Mouse (Mus musculus): ENCODE measurements around the gene Nemf. TPM values are rescaled to one million over a fixed set of nuclear protein-coding genes. Genes with fewer than 3 reads are reported as not detected.

Nemf gene
- total RNA-seq, 2 experiments from 2014 or later = 41.5 to 43.0 TPM

DNA sequence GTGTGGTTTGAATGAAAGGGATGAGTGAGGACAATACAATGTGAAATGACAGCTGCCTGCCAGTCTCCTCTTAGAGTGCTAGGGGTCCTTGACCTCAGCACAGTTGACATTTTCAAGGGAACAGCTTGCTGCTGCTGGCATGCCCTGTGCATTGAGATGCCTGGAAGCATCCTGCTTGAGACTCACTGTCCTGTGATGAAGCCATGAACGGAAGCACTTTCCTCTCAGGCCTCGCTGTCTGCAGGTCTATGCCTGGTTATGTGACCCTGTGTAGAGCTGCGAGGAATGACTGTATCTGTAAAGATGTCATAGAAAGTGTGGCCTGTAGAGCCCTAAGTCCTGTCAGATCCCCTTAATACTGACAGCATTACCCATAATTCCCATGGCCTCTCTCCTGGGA, 91.9 kb downstream of the Nemf start:
- DNase-seq (ENCODE audit: low spot score in 2 of 2) = no peak

- no peak for DNase-seq (ENCODE audit: low spot score in 2 of 2)
Measured at GRCm38 (mm10) chr12:69262251-69262650, 94.7 kb downstream of the Nemf start.

Small RNA genes lying within 50 kb of the gene (microRNA-seq; reads per million reads assigned to microRNA genes)
- gene Gm47299 = 0 to 0.28 reads per million in 2 experiments
- gene Gm47305 = 0 reads per million in 2 experiments

Other genes with a start within 250 kb of the Nemf start
- gene Rps29, start 198.0 kb downstream of the Nemf start, total RNA-seq (2021) = 1,000 to 10,000 TPM in 1 of 2 experiments, 100 to 1,000 TPM in 1; 998 to 1,003 TPM
- gene Lrr1, start 188.4 kb downstream of the Nemf start, total RNA-seq (2021) = 1 to 10 TPM in 1 of 2 experiments, under 1 TPM in 1; 0.65 to 1.3 TPM
- gene Rpl36al, start 173.1 kb downstream of the Nemf start, total RNA-seq (2021) = 100 to 1,000 TPM; 182 to 204 TPM
- gene Mgat2, start 173.0 kb downstream of the Nemf start, total RNA-seq (2021) = 10 to 100 TPM; 30.1 to 31.6 TPM
- 1 to 10 TPM; 4.0 to 7.1 TPM for gene Gm49383, start 160.1 kb downstream of the Nemf start, total RNA-seq (2021)
- 1 to 10 TPM; 2.2 TPM for gene Dnaaf2, start 158.7 kb downstream of the Nemf start, total RNA-seq (2021)
- gene Gm49384, start 152.9 kb downstream of the Nemf start, total RNA-seq (2021) = 1 to 10 TPM; 3.8 to 4.0 TPM
- gene Pole2, start 129.0 kb downstream of the Nemf start, total RNA-seq (2021) = under 1 TPM; 0.69 to 0.85 TPM
- 10 to 100 TPM; 12.4 to 13.7 TPM for gene Klhdc1, start 116.0 kb downstream of the Nemf start, total RNA-seq (2021)
- 100 to 1,000 TPM; 119 to 124 TPM for gene Klhdc2, start 60.5 kb downstream of the Nemf start, total RNA-seq (2021)
- 10 to 100 TPM; 52.7 to 54.7 TPM for gene Arf6, start 15.0 kb upstream of the Nemf start, total RNA-seq (2021)
- 1 to 10 TPM in 1 of 2 experiments, under 1 TPM in 1; 0.58 to 1.1 TPM for gene Gm9887, start 15.3 kb upstream of the Nemf start, total RNA-seq (2021)
- gene Vcpkmt, start 225.9 kb upstream of the Nemf start, total RNA-seq (2021) = 10 to 100 TPM; 17.7 to 18.0 TPM

All from layer of hippocampus, postnatal 14 days (tissue).